Mouse (Mus musculus) limb, embryonic 14.5 days (tissue): ENCODE data around the gene Tgm1. TPM values are rescaled to one million over a fixed set of nuclear protein-coding genes. Genes with fewer than 3 reads are reported as not detected.

Experiments used
- ATAC-seq: fragments of 200-750 bp; cut with Nextera tagmentation; 2 replicates; pipeline ENCODE4 v1.8.0; 2017; ENCODE audit warnings: low read depth, moderate number of reproducible peaks, moderate TSS enrichment; ENCODE audit not compliant: low FRiP score
- DNase-seq: peaks from one replicate; pipeline ENCODE4 v3.0.0-alpha.2; 2015; ENCODE audit warnings: low spot score
- H3K27ac ChIP-seq: fragments of 300-500 bp; sonication (generic); replicated peaks from 2 replicates; pipeline ENCODE4 v1.5.1; 2014; ENCODE audit warnings: low read depth, mild to moderate bottlenecking, low read length, moderate library complexity, mixed read lengths
- H3K27me3 ChIP-seq: fragments of 300-500 bp; sonication (generic); 2 replicates; pipeline ENCODE4 v1.6.1; 2014; ENCODE audit warnings: low read length, mixed read lengths; ENCODE audit not compliant: control insufficient read depth, insufficient read depth
- H3K36me3 ChIP-seq: fragments of 300-500 bp; sonication (generic); 2 replicates; pipeline ENCODE4 v1.6.1; 2014; ENCODE audit warnings: mild to moderate bottlenecking, low read length, moderate library complexity, mixed read lengths; ENCODE audit not compliant: control insufficient read depth, insufficient read depth
- H3K4me1 ChIP-seq: fragments of 300-500 bp; sonication (generic); 2 replicates; pipeline ENCODE4 v1.6.1; 2014; ENCODE audit warnings: antibody characterized with exemption, low read length, mixed read lengths; ENCODE audit not compliant: control insufficient read depth, insufficient read depth
- H3K4me2 ChIP-seq: fragments of 300-500 bp; sonication (generic); replicated peaks from 2 replicates; pipeline ENCODE4 v1.6.1; 2014; ENCODE audit warnings: low read depth, mild to moderate bottlenecking, low read length, moderate library complexity; ENCODE audit not compliant: severe bottlenecking
- H3K4me3 ChIP-seq: fragments of 300-500 bp; sonication (generic); replicated peaks from 2 replicates; pipeline ENCODE4 v1.5.1; 2014; ENCODE audit warnings: low read length
- H3K9ac ChIP-seq: fragments of 300-500 bp; sonication (generic); 2 replicates; pipeline ENCODE4 v1.6.1; 2014; ENCODE audit warnings: mild to moderate bottlenecking, low read depth, low read length, moderate library complexity; ENCODE audit not compliant: severe bottlenecking
- H3K9me3 ChIP-seq: fragments of 300-500 bp; sonication (generic); 2 replicates; pipeline ENCODE4 v1.6.1; 2016; ENCODE audit warnings: low read length; ENCODE audit not compliant: control insufficient read depth
- POLR2A ChIP-seq: fragments of 200-500 bp; IDR thresholded peaks from 2 replicates; pipeline ENCODE4 v1.8.0; 2012; ENCODE audit warnings: inconsistent platforms, mild to moderate bottlenecking, moderate library complexity, borderline replicate concordance; ENCODE audit not compliant: insufficient read depth, insufficient read length; ENCODE audit errors: extremely low read depth
- WGBS: fragments of 180-500 bp; shearing (Covaris S2); extraction: QIAGEN DNeasy Blood & Tissue Kit; methylation state at CpG from one replicate; pipeline ENCODE4 v1.1.7; 2014; 5-methylcytosine and 5-hydroxymethylcytosine counted together
- polyA plus RNA-seq, 2 experiments: library from polyadenylated mRNA; depleted of rRNA in 1 of 2; stranded (reverse) in 1 of 2; unstranded in 1 of 2; fragments of >200 nt; fragmentation: Nextera tagmentation in 1 of 2; extraction: Ambion mirVana in 1 of 2; gene quantifications; 2 replicates each; pipeline versions ENCODE4 v1.2.1 to v1.2.3; 2012 to 2014

Tgm1 gene
- polyA plus RNA-seq, 2 experiments, result 17.7 to 21.2 TPM

DNA sequence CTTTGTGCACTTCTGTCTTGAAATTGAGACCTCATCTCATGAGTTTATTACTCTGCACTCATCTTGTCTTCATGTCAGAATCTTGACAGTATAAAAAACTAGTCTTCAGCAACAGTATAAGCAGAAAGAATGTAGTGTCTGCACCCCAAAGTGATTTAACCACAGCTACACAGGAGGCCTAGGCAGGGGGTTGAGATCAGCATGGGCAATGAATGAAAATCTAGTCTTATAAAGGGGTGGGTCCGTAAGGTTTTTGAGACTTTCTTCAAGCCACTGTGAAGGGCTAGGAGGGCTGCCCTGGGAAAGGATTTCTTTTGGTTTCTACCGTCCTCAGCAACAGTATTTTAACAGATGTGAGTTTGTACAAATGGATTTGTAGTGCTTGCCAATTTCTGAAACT, 53.1 kb downstream of the Tgm1 start:
- ATAC-seq, result no peak; the same call in 1 of the 2 replicates

DNA sequence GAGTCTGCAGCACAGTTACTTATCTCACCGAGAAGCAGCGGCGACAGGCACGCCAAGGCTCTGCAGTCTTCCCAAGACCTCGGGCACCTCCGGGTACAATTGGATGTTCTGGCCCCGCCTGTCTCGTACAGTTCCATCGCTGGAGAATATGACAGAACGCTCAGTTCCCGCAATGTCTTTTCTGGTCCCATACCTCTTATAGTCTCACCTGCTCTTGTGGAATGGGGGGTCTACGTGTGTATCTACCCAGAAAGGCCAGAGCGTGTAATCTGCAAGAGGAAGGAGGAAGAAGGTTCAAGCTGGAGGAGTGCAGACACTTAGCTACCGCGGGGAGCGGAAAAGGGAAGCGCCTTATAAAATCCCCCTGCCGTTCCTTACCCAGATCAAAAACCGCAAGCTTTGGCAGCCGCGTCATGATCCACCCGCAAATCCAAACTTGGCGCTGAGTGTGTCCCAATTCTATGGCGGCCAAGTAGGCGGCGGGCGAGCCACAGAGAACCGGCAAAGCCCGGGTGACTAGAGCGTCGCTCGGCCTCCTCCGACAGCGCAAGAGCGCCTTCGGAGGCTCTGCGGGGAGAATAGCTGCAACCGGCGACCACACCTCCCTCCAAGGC, 53.7 kb downstream of the Tgm1 start, which contains the start of gene Mdp1:
Gene Mdp1, minus strand, starts transcription at position 549 of the 614 bp plus-strand sequence.
- Histone ChIP-seq H3K9ac (peak within 1 kb of the TSS; percentile 68), H3K27ac (peak within 1 kb of the TSS; percentile 79), H3K4me1 (peaks cover 5% of the 10 kb centered on the region), H3K4me3 (peak within 1 kb of the TSS; percentile 62), H3K36me3 (peaks cover 37% of the 10 kb centered on the region), H3K9me3 (no peaks in the 10 kb centered on the region), H3K27me3 (no peaks in the 10 kb centered on the region), H3K4me2 (peak within 1 kb of the TSS; percentile 59)
- TF ChIP-seq POLR2A, result no peak
- WGBS, result under 1% methylated on average over 39 of the region's 39 CpGs
- DNase-seq (peak; percentile 91), ATAC-seq (peak; percentile 94)

More for the DNA sequence above, 53.1 kb downstream of the Tgm1 start:
- Histone ChIP-seq H3K4me2 (peak overlapping the region; percentile 59), H3K36me3 (peaks cover 37% of the 10 kb centered on the region), H3K9me3 (no peaks in the 10 kb centered on the region), H3K4me3 (peak overlapping the region; percentile 62), H3K9ac (peak overlapping the region; percentile 68; the same call in 1 of the 2 replicates), H3K4me1 (peaks cover 5% of the 10 kb centered on the region), H3K27ac (peak overlapping the region; percentile 53), H3K27me3 (no peaks in the 10 kb centered on the region)
- WGBS, result 25% methylated on average over 2 of the region's 2 CpGs
- no peak for TF ChIP-seq POLR2A
- DNase-seq, result no peak

- no peaks in the 10 kb centered on the region for H3K27me3 ChIP-seq
- no peak overlapping the region for H3K9ac ChIP-seq
- peaks cover 5% of the 10 kb centered on the region for H3K4me1 ChIP-seq
- H3K36me3 ChIP-seq, result peaks cover 28% of the 10 kb centered on the region
- no peak for ATAC-seq
- H3K27ac ChIP-seq, result no peak overlapping the region
- H3K4me3 ChIP-seq, result no peak overlapping the region
- WGBS, result 94% methylated on average over 5 of the region's 5 CpGs
- H3K4me2 ChIP-seq, result no peak overlapping the region
- no peak for TF ChIP-seq POLR2A
- no peak for DNase-seq
- H3K9me3 ChIP-seq, result no peaks in the 10 kb centered on the region
Observed at GRCm38 (mm10) chr14:55658011-55658410, 55.7 kb downstream of the Tgm1 start.

DNA sequence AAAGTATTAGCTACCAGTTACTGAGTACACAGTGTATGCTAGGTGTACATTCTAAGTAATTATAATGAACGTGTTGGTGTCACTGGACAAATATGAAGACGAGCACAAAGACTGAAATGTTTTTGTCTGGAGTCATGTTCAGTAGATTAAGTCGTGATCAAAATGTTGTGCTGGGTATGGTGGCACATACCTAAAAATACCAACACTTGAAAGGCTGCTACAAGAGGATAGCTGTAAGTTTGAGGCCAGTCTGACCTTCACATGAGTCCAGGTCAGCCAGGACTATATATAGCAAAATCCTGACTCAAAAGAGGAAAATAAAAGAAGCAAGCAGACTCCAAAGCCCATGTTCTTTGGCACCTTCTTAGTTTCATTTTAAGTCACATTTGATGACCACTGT, 56.8 kb downstream of the Tgm1 start:
- Histone ChIP-seq H3K4me1 (peaks cover 5% of the 10 kb centered on the region), H3K27ac (no peak overlapping the region), H3K9ac (no peak overlapping the region), H3K27me3 (no peaks in the 10 kb centered on the region), H3K4me2 (no peak overlapping the region), H3K9me3 (no peaks in the 10 kb centered on the region), H3K4me3 (no peak overlapping the region), H3K36me3 (peaks cover 22% of the 10 kb centered on the region)
- DNase-seq, result no peak
- no peak for ATAC-seq
- TF ChIP-seq POLR2A, result no peak
- 86% methylated on average over 3 of the region's 3 CpGs for WGBS

- 0 out of 2 replicates have a peak, but pooled peaks cover under 1% of the 10 kb centered on the region for H3K36me3 ChIP-seq
- no peak overlapping the region for H3K4me2 ChIP-seq
- no peaks in the 10 kb centered on the region for H3K9me3 ChIP-seq
- H3K27me3 ChIP-seq, result no peaks in the 10 kb centered on the region
- H3K4me3 ChIP-seq, result no peak overlapping the region
- ATAC-seq (no peak), DNase-seq (no peak)
- WGBS, result 83% methylated on average over 7 of the region's 7 CpGs
- H3K9ac ChIP-seq, result no peak overlapping the region
- no peak for TF ChIP-seq POLR2A
- H3K4me1 ChIP-seq, result no peaks in the 10 kb centered on the region
- no peak overlapping the region for H3K27ac ChIP-seq
Observed at GRCm38 (mm10) chr14:55651528-55651927, 62.2 kb downstream of the Tgm1 start.

Other genes starting within 250 kb of the Tgm1 start
Only the 30 nearest of the 37 such genes appear.
- 39.3 and 52.1 TPM in 2 replicates for gene Pck2, start 173.7 kb downstream of the Tgm1 start, polyA plus RNA-seq (2012; rRNA removed)
- 22.5 and 28.0 TPM in 2 replicates for gene Pck2, start 173.7 kb downstream of the Tgm1 start, polyA plus RNA-seq (2014; fragmentation: Nextera tagmentation; extraction: Ambion mirVana)
- gene Dcaf11, start 153.9 kb downstream of the Tgm1 start, polyA plus RNA-seq (2012; rRNA removed), result 47.5 and 53.0 TPM in 2 replicates
- 53.8 and 56.0 TPM in 2 replicates for gene Dcaf11, start 153.9 kb downstream of the Tgm1 start, polyA plus RNA-seq (2014; fragmentation: Nextera tagmentation; extraction: Ambion mirVana)
- 0.67 and 0.88 TPM in 2 replicates for gene A730061H03Rik, start 153.5 kb downstream of the Tgm1 start, polyA plus RNA-seq (2012; rRNA removed)
- gene A730061H03Rik, start 153.5 kb downstream of the Tgm1 start, polyA plus RNA-seq (2014; fragmentation: Nextera tagmentation; extraction: Ambion mirVana), result 0.74 and 1.7 TPM in 2 replicates
- 30.9 and 43.0 TPM in 2 replicates for gene Fitm1, start 138.3 kb downstream of the Tgm1 start, polyA plus RNA-seq (2012; rRNA removed)
- 19.1 and 26.9 TPM in 2 replicates for gene Fitm1, start 138.3 kb downstream of the Tgm1 start, polyA plus RNA-seq (2014; fragmentation: Nextera tagmentation; extraction: Ambion mirVana)
- gene Psme1, start 135.8 kb downstream of the Tgm1 start, polyA plus RNA-seq (2012; rRNA removed), result 66.8 and 77.6 TPM in 2 replicates
- gene Psme1, start 135.8 kb downstream of the Tgm1 start, polyA plus RNA-seq (2014; fragmentation: Nextera tagmentation; extraction: Ambion mirVana), result 147 and 154 TPM in 2 replicates
- gene Emc9, start 128.6 kb downstream of the Tgm1 start, polyA plus RNA-seq (2012; rRNA removed), result 6.6 and 6.9 TPM in 2 replicates
- gene Emc9, start 128.6 kb downstream of the Tgm1 start, polyA plus RNA-seq (2014; fragmentation: Nextera tagmentation; extraction: Ambion mirVana), result 6.5 and 7.0 TPM in 2 replicates
- 75.8 and 78.5 TPM in 2 replicates for gene Psme2, start 122.8 kb downstream of the Tgm1 start, polyA plus RNA-seq (2012; rRNA removed)
- gene Psme2, start 122.8 kb downstream of the Tgm1 start, polyA plus RNA-seq (2014; fragmentation: Nextera tagmentation; extraction: Ambion mirVana), result 239 and 245 TPM in 2 replicates
- gene Rnf31, start 122.2 kb downstream of the Tgm1 start, polyA plus RNA-seq (2012; rRNA removed), result 23.0 and 34.1 TPM in 2 replicates
- 13.1 and 18.1 TPM in 2 replicates for gene Rnf31, start 122.2 kb downstream of the Tgm1 start, polyA plus RNA-seq (2014; fragmentation: Nextera tagmentation; extraction: Ambion mirVana)
- 21.0 and 26.4 TPM in 2 replicates for gene Irf9, start 110.4 kb downstream of the Tgm1 start, polyA plus RNA-seq (2012; rRNA removed)
- 9.8 and 11.3 TPM in 2 replicates for gene Irf9, start 110.4 kb downstream of the Tgm1 start, polyA plus RNA-seq (2014; fragmentation: Nextera tagmentation; extraction: Ambion mirVana)
- gene Rec8, start 95.9 kb downstream of the Tgm1 start, polyA plus RNA-seq (2012; rRNA removed), result 8.9 and 9.6 TPM in 2 replicates
- 2.4 and 2.8 TPM in 2 replicates for gene Rec8, start 95.9 kb downstream of the Tgm1 start, polyA plus RNA-seq (2014; fragmentation: Nextera tagmentation; extraction: Ambion mirVana)
- 185 and 239 TPM in 2 replicates for gene Ipo4, start 78.0 kb downstream of the Tgm1 start, polyA plus RNA-seq (2012; rRNA removed)
- gene Ipo4, start 78.0 kb downstream of the Tgm1 start, polyA plus RNA-seq (2014; fragmentation: Nextera tagmentation; extraction: Ambion mirVana), result 131 and 133 TPM in 2 replicates
- gene Gm49378, start 76.0 kb downstream of the Tgm1 start, polyA plus RNA-seq (2012; rRNA removed), result 6.8 and 12.2 TPM in 2 replicates
- 1.5 and 3.7 TPM in 2 replicates for gene Gm49378, start 76.0 kb downstream of the Tgm1 start, polyA plus RNA-seq (2014; fragmentation: Nextera tagmentation; extraction: Ambion mirVana)
- gene Tm9sf1, start 70.1 kb downstream of the Tgm1 start, polyA plus RNA-seq (2012; rRNA removed), result 92.3 and 128 TPM in 2 replicates
- 111 and 116 TPM in 2 replicates for gene Tm9sf1, start 70.1 kb downstream of the Tgm1 start, polyA plus RNA-seq (2014; fragmentation: Nextera tagmentation; extraction: Ambion mirVana)
- 2.9 and 3.3 TPM in 2 replicates for gene Tssk4, start 63.7 kb downstream of the Tgm1 start, polyA plus RNA-seq (2012; rRNA removed)
- 1.2 and 1.4 TPM in 2 replicates for gene Tssk4, start 63.7 kb downstream of the Tgm1 start, polyA plus RNA-seq (2014; fragmentation: Nextera tagmentation; extraction: Ambion mirVana)
- gene Mdp1, start 53.4 kb downstream of the Tgm1 start, polyA plus RNA-seq (2012; rRNA removed), result 47.4 and 49.7 TPM in 2 replicates
- gene Mdp1, start 53.4 kb downstream of the Tgm1 start, polyA plus RNA-seq (2014; fragmentation: Nextera tagmentation; extraction: Ambion mirVana), result 53.7 and 59.1 TPM in 2 replicates
- gene Gmpr2, start 42.0 kb downstream of the Tgm1 start, polyA plus RNA-seq (2012; rRNA removed), result 51.1 and 53.6 TPM in 2 replicates
- 53.1 and 68.5 TPM in 2 replicates for gene Gmpr2, start 42.0 kb downstream of the Tgm1 start, polyA plus RNA-seq (2014; fragmentation: Nextera tagmentation; extraction: Ambion mirVana)
- gene Nedd8, start 41.8 kb downstream of the Tgm1 start, polyA plus RNA-seq (2012; rRNA removed), result 347 and 416 TPM in 2 replicates
- 567 and 583 TPM in 2 replicates for gene Nedd8, start 41.8 kb downstream of the Tgm1 start, polyA plus RNA-seq (2014; fragmentation: Nextera tagmentation; extraction: Ambion mirVana)
- gene Tinf2, start 32.1 kb downstream of the Tgm1 start, polyA plus RNA-seq (2012; rRNA removed), result 35.9 and 38.4 TPM in 2 replicates
- 34.2 and 40.1 TPM in 2 replicates for gene Tinf2, start 32.1 kb downstream of the Tgm1 start, polyA plus RNA-seq (2014; fragmentation: Nextera tagmentation; extraction: Ambion mirVana)
- gene Rabggta, start 8.3 kb upstream of the Tgm1 start, polyA plus RNA-seq (2012; rRNA removed), result 41.7 and 53.5 TPM in 2 replicates
- gene Rabggta, start 8.3 kb upstream of the Tgm1 start, polyA plus RNA-seq (2014; fragmentation: Nextera tagmentation; extraction: Ambion mirVana), result 20.4 and 23.0 TPM in 2 replicates
- 88.3 and 109 TPM in 2 replicates for gene Dhrs1, start 31.8 kb upstream of the Tgm1 start, polyA plus RNA-seq (2012; rRNA removed)
- 82.0 and 89.7 TPM in 2 replicates for gene Dhrs1, start 31.8 kb upstream of the Tgm1 start, polyA plus RNA-seq (2014; fragmentation: Nextera tagmentation; extraction: Ambion mirVana)
- 23.5 and 30.5 TPM in 2 replicates for gene Nop9, start 31.8 kb upstream of the Tgm1 start, polyA plus RNA-seq (2012; rRNA removed)
- 37.6 and 38.1 TPM in 2 replicates for gene Nop9, start 31.8 kb upstream of the Tgm1 start, polyA plus RNA-seq (2014; fragmentation: Nextera tagmentation; extraction: Ambion mirVana)
- gene Cideb, start 44.5 kb upstream of the Tgm1 start, polyA plus RNA-seq (2012; rRNA removed), result 2.1 and 2.6 TPM in 2 replicates
- 0.41 and 0.46 TPM in 2 replicates for gene Cideb, start 44.5 kb upstream of the Tgm1 start, polyA plus RNA-seq (2014; fragmentation: Nextera tagmentation; extraction: Ambion mirVana)
- gene Ltb4r2, start 47.5 kb upstream of the Tgm1 start, polyA plus RNA-seq (2012; rRNA removed), result 0.44 and 0.65 TPM in 2 replicates
- gene Ltb4r2, start 47.5 kb upstream of the Tgm1 start, polyA plus RNA-seq (2014; fragmentation: Nextera tagmentation; extraction: Ambion mirVana), result 0.61 and 0.74 TPM in 2 replicates
- 1.1 and 1.2 TPM in 2 replicates for gene Ltb4r1, start 52.0 kb upstream of the Tgm1 start, polyA plus RNA-seq (2012; rRNA removed)
- gene Ltb4r1, start 52.0 kb upstream of the Tgm1 start, polyA plus RNA-seq (2014; fragmentation: Nextera tagmentation; extraction: Ambion mirVana), result 0.33 and 0.78 TPM in 2 replicates
- 32.4 and 35.0 TPM in 2 replicates for gene Adcy4, start 70.2 kb upstream of the Tgm1 start, polyA plus RNA-seq (2012; rRNA removed)
- gene Adcy4, start 70.2 kb upstream of the Tgm1 start, polyA plus RNA-seq (2014; fragmentation: Nextera tagmentation; extraction: Ambion mirVana), result 16.8 and 17.8 TPM in 2 replicates
- 35.9 and 41.4 TPM in 2 replicates for gene Ripk3, start 74.9 kb upstream of the Tgm1 start, polyA plus RNA-seq (2012; rRNA removed)
- 30.5 and 37.6 TPM in 2 replicates for gene Ripk3, start 74.9 kb upstream of the Tgm1 start, polyA plus RNA-seq (2014; fragmentation: Nextera tagmentation; extraction: Ambion mirVana)
- gene Nfatc4, start 109.2 kb upstream of the Tgm1 start, polyA plus RNA-seq (2012; rRNA removed), result 171 and 233 TPM in 2 replicates
- 83.5 and 114 TPM in 2 replicates for gene Nfatc4, start 109.2 kb upstream of the Tgm1 start, polyA plus RNA-seq (2014; fragmentation: Nextera tagmentation; extraction: Ambion mirVana)
- gene Nynrin, start 140.1 kb upstream of the Tgm1 start, polyA plus RNA-seq (2012; rRNA removed), result 41.0 and 49.5 TPM in 2 replicates
- gene Nynrin, start 140.1 kb upstream of the Tgm1 start, polyA plus RNA-seq (2014; fragmentation: Nextera tagmentation; extraction: Ambion mirVana), result 20.6 and 23.6 TPM in 2 replicates
- 1.0 and 1.3 TPM in 2 replicates for gene Cbln3, start 170.5 kb upstream of the Tgm1 start, polyA plus RNA-seq (2012; rRNA removed)
- gene Cbln3, start 170.5 kb upstream of the Tgm1 start, polyA plus RNA-seq (2014; fragmentation: Nextera tagmentation; extraction: Ambion mirVana), result 0.25 and 0.54 TPM in 2 replicates
- 28.3 and 29.5 TPM in 2 replicates for gene Khnyn, start 171.0 kb upstream of the Tgm1 start, polyA plus RNA-seq (2012; rRNA removed)
- 10.2 and 12.2 TPM in 2 replicates for gene Khnyn, start 171.0 kb upstream of the Tgm1 start, polyA plus RNA-seq (2014; fragmentation: Nextera tagmentation; extraction: Ambion mirVana)